Mouse (Mus musculus) kidney, adult 9 months (tissue): ENCODE measurements at regions not wholly inside any gene's neighbourhood (a gene's known extent, or its start where the extent isn't known, plus 50 kb on each side); places are given as distances from the start of the nearest gene placed in this dataset.

Experiments
- DNase-seq: peaks from one replicate; pipeline ENCODE4 v3.0.0; 2022

GRCm38 (mm10) chr1:137079401-137080003 is 119.3 kb upstream of the Nr5a2 start:
- DNase-seq, result no peak

DNA sequence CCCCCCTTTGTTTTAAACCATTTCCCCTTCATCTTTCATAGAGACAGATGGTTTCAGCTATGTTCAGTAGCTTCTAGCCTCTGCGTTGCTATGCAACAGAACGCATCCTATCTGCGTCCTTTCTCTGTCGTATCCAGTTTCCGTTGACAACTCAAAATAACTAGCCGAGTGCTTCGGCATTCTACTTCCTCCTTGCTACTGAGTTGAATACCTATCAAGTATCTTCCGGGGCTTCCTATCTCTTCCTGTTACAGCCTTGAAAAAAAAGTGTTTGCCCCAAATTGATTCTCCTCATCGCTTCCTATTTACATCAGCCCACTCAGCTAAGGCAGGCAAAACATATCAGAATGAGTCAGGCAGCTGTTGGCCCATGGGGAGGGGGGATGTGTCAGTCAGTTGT is 114.5 kb upstream of the Nr5a2 start:
- peak; percentile 2 for DNase-seq

DNA sequence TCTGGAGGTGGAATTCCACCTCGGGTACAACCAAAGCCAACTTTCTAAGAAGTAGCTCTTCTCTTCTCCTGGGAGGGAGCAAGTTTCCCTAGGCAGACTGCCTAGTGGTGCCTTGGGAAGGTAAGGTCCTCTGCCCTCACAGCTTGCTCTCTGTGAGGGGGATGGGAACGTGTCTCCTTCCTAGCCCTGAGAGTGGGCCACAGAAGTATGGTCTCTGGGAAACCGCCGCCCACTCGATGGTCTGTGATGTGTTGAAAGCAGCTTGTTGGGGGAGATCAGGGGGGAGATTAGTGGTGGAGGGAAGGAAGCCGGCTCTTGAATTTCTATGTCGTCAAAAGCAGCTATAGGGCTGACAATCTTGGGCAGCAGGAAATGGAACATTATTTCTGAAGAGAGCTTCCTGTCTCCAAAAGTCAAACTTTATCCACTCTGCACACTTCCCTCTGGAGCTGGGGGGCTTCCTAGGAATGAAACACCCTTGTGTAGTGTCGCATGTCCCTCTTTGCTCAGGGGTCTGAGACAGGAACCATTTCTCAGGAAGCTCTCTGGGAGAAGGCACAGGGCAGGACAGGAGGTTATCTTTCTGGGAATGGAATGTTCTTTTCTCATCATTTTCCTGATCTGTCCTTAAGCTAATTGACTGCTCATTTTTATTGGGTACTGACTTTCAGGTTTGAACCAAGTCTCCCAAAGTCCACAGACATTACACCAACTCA is 113.8 kb upstream of the Nr5a2 start:
- DNase-seq, result peak; percentile 2

DNA sequence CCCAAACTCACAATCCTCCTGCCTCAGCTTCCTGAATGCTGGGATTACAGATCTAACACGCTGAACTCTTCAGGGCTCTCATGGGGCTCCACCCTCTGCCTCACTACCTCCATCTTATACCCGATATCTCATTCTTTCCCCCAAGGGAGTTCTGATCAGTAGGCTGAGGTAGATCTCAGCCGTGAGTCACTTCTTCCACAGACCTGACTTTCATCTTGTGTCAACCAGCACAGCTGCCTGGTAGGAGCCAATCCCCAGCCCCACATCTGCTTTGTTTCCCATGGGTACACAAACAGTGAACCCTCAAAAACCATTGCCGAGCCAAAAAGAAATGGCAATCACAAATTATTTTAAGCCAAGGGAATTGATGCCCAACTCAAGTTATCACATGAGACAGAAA is 100.7 kb upstream of the Nr5a2 start:
- DNase-seq, result no peak

- no peak for DNase-seq
Measured at GRCm38 (mm10) chr1:137053134-137053533, 92.9 kb upstream of the Nr5a2 start.

- no peak for DNase-seq
Measured at GRCm38 (mm10) chr1:137051515-137051914, 91.3 kb upstream of the Nr5a2 start.

DNA sequence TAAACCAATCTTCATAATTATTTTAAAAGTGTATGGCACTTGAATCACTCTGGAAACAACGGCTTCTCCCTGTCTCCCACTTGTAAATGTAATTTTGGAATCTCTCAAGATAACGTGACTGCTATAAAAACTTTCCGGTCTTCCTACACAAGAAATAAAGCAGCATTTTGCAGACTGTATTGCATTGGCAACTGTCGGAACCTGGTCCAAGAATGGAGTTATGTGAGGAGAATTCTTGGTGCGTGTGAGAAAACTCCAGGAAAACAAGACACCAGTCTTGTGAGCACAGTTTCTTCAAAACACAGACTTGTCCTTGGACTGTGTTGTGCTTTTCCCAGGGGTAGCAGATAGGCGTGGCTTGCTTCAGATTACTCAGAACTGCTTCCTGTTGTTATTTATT is 83.8 kb upstream of the Nr5a2 start:
- no peak for DNase-seq

DNA sequence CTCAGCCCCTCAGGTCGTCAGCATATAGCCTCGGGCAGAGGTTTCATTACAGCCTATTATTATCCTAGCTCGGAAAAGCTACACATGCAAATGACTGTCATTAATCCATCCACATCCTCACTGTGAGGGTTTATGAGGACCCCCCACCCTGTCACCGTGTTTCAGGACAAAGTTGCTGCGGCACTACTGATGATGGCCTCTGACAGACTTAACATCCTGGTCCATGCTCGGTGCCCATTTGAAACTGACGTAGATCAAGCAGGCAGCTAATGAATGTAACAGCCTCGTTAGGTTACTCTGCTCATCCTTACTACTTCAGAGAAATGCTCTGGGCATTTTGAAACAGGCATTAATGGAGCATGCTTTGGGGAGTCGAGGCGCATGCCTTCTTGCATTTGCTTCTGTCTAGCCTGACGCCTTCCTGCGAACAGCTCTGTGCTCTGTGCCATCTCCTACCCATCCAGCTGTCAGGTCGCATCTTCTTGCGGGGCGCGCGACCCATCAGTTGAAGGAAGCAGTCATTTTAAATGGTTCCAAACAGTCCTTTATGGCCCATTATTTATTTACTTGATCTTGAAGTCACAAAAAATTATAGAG is 82.3 kb upstream of the Nr5a2 start:
- DNase-seq, result no peak

GRCm38 (mm10) chr1:137040898-137041297 is 80.7 kb upstream of the Nr5a2 start:
- DNase-seq, result no peak

DNA sequence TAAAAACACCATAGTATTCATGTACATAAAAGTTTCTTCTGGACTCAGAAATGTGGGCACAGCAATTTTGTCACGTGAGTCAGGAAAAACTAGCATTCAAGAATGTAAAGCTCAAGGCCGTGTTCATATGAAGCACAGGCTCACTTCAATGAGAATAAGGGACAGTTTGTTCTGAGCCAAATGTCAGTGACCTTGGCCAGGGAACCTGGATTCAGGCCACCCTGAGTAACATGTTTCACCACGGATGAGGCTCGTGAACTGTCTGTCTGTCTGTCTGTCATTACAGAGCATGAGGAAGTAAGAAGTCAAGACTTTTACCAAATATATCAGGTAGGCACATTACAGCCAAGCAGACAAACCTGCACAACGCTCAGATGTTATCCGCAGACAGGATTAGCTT is 74.3 kb upstream of the Nr5a2 start:
- no peak for DNase-seq

DNA sequence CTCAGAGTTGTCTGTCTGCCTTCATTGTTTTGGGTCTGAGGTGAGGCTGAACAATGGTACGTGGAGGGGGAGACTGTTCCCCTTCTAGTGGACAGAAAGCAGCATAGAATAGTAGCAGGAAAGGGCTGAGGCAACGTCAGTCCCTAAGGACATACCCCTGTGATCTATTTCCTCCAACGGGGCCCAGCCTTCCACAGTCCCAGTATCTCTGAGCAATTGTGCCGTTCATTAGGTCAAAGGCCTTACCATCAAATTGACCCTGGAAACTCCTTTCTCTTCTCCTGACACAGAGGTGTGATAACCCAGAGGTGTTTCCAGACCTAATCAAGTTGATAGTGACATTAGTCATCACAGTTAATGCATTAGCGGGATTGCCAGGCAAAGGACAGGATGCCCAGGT is 73.4 kb upstream of the Nr5a2 start:
- DNase-seq, result no peak

- DNase-seq, result no peak
Measured at GRCm38 (mm10) chr1:137023706-137024105, 63.5 kb upstream of the Nr5a2 start.

- no peak for DNase-seq
Measured at GRCm38 (mm10) chr1:137020528-137020927, 60.3 kb upstream of the Nr5a2 start.

DNA sequence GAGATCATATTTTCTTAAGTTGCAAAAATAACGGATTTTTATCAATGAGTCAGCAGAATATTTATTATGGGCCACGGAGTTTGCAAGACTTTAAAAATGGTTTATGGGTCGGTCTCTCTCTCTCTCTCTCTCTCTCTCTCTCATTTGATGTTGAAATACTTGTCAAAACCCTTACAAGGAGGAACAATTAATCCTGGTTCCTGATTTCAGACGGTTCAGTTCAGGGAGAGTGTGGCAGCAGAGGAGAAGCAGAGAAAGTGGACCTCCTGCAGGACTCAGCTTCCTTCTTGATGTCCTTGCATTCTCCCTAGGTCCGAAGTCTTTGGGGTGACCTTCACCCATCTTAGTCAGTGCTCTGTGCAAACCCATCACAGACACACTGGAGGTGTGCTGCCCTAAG is 57.4 kb upstream of the Nr5a2 start:
- no peak for DNase-seq

- no peak for DNase-seq
Measured at GRCm38 (mm10) chr1:137010240-137010926, 50.1 kb upstream of the Nr5a2 start.
